Mouse (Mus musculus) bone marrow macrophage, adult 2 months (primary cell): ENCODE results near the gene Ngfr. TPM values are rescaled to one million over a fixed set of nuclear protein-coding genes. Genes with fewer than 3 reads are reported as not detected.

ENCODE experiments used
- H3K27ac ChIP-seq: 2 replicates; pipeline ENCODE4 v1.5.1; 2012; ENCODE audit warnings: low read depth, low read length; ENCODE audit not compliant: insufficient read depth
- H3K4me1 ChIP-seq: 2 replicates; pipeline ENCODE4 v1.6.1; 2012; ENCODE audit warnings: low read length; ENCODE audit not compliant: control insufficient read depth, insufficient read depth
- H3K4me3 ChIP-seq: 2 replicates; pipeline ENCODE4 v1.5.1; 2012; ENCODE audit warnings: mild to moderate bottlenecking, low read length, moderate library complexity; ENCODE audit not compliant: insufficient read depth
- CTCF ChIP-seq: IDR thresholded peaks from 2 replicates; pipeline ENCODE4 v1.5.1; 2012; ENCODE audit warnings: low read depth, mild to moderate bottlenecking, low read length, moderate library complexity
- POLR2A ChIP-seq: IDR thresholded peaks from 2 replicates; pipeline ENCODE4 v1.6.1; 2012; ENCODE audit warnings: mild to moderate bottlenecking, low read depth, low read length, borderline replicate concordance
- polyA plus RNA-seq: library from polyadenylated mRNA; stranded (reverse); fragments of >200 nt; gene quantifications from 2 replicates; pipeline ENCODE4 v1.2.4, GENCODE M21; 2012; ENCODE audit not compliant: missing spikeins, insufficient read depth, insufficient read length

The Ngfr gene
- polyA plus RNA-seq, 1 experiment, result not detected

GRCm38 (mm10) chr11:95569908-95570307 lies 17.6 kb downstream of the Ngfr start:
- Histone ChIP-seq H3K4me1 (no peaks in the 10 kb centered on the region), H3K4me3 (no peak overlapping the region), H3K27ac (no peak overlapping the region)
- TF ChIP-seq POLR2A (no peak), CTCF (no peak)

GRCm38 (mm10) chr11:95567936-95568715 lies 19.4 kb downstream of the Ngfr start:
- Histone ChIP-seq H3K4me3 (no peak overlapping the region), H3K27ac (no peak overlapping the region)
- TF ChIP-seq CTCF (no peak), POLR2A (no peak)

DNA sequence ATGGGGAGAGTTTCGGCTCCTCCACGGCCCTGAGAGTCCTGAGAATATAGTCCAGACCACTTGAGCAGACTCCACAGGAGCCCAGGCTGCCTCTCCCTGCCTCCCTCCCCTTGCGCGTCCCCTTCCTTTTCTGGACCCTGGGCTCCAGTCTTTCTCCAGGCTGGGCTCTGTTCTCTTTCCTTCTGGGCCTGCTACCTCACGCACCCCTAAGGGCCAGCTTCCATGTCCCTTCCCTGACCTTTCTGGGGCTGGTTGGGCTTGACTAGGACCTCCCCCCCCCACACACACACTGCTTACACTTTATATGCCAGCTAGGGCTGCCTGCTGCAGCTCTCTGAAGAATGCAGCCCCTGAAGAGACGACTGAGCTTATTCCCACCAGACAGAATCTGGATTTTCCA lies 20.2 kb downstream of the Ngfr start:
- TF ChIP-seq POLR2A (no peak), CTCF (no peak)
- no peak overlapping the region for H3K4me3 ChIP-seq
- H3K27ac ChIP-seq, result no peak overlapping the region
- no peaks in the 10 kb centered on the region for H3K4me1 ChIP-seq

More at GRCm38 (mm10) chr11:95567936-95568715, 19.4 kb downstream of the Ngfr start:
- H3K4me1 ChIP-seq, result no peaks in the 10 kb centered on the region

DNA sequence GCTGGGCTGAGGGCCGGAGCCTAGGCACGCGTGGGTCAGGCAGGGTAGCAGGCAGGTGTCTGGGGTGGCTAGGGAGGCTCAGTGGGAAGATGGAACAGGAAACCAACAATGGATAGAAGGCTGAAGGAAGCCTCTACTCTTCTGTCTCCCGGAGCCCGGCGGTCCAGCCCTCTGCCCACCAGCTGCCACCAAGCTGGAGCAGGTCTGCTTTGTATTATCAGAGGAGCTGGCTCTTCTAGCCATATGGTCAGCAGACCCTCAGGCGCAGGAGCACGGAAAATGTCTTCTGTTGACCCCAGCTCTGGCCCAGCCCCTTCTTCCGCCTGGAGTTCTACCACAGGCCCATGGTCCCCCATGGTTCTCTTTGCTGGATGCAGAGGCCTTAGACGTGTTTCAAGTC lies 22.2 kb downstream of the Ngfr start:
- Histone ChIP-seq H3K27ac (no peak overlapping the region), H3K4me1 (no peaks in the 10 kb centered on the region), H3K4me3 (no peak overlapping the region)
- TF ChIP-seq POLR2A (no peak), CTCF (no peak)

DNA sequence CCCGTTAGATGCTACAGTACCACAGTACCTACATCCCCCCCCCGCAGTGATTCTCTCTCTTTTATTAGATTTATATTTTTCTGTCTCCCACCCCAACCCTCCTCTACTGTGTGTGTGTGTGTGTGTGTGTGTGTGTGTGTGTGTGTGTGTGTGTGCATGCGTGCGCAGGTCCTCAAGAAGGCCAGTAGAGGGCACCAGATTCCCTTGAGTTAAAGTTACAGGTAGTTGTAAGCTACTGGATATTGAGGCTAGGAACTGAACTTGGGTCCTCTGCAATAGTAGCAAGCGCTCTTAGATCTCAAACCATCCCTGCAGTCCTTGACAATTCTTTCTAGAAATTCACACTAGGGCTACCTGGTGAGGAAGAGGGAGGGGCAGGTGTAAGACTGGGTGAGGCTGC lies 23.7 kb downstream of the Ngfr start:
- H3K4me1 ChIP-seq, result no peaks in the 10 kb centered on the region
- TF ChIP-seq POLR2A (no peak), CTCF (no peak)
- H3K27ac ChIP-seq, result no peak overlapping the region
- no peak overlapping the region for H3K4me3 ChIP-seq

DNA sequence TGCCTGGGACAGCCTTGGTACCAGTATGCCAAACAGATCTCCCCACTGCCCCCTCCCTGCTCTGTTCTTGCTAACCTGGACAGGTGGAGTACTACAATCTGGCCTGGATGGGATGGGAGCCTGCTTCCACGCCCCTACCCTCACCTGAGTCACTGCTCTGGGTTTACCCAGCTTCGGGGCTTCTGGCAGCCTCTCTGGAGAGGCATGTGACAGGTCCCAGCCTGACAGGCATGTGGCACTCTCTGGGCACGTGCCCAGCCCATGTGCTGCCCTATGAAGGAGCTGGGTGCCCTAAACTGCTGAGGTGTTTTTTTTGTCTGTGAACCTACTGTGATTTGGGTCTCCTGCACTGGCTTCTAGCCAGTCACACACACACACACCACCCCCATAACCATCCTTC lies 26.8 kb downstream of the Ngfr start:
- Histone ChIP-seq H3K27ac (no peak overlapping the region), H3K4me1 (no peaks in the 10 kb centered on the region)
- TF ChIP-seq CTCF (no peak), POLR2A (no peak)

DNA sequence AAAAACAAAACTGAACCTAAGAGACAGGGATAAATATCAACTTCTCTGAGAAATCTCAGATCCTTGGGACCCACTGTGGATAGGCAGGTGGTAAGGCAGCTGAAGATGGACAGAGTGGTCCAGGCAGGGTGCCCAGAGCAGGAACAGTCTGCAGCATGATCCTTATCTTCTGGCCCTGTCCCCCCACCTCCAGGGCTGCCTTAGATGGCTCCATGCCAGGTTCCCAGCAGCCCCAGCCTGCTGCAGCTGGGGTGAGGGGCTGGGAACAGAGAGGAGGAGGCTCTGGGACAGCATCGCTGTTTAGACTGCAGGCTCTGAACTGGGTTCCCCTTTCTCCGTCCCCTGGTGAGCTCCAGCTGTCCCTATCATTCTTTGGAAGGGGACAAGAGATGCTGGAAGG lies 27.8 kb downstream of the Ngfr start:
- H3K4me1 ChIP-seq, result no peaks in the 10 kb centered on the region
- TF ChIP-seq POLR2A (no peak), CTCF (no peak)
- H3K4me3 ChIP-seq, result no peak overlapping the region
- H3K27ac ChIP-seq, result no peak overlapping the region

More for the DNA sequence above, 26.8 kb downstream of the Ngfr start:
- H3K4me3 ChIP-seq, result no peak overlapping the region

- H3K4me1 ChIP-seq, result no peaks in the 10 kb centered on the region
- H3K27ac ChIP-seq, result no peak overlapping the region
- TF ChIP-seq POLR2A (no peak), CTCF (no peak)
- H3K4me3 ChIP-seq, result no peak overlapping the region
Observed at GRCm38 (mm10) chr11:95557719-95558118, 29.8 kb downstream of the Ngfr start.

GRCm38 (mm10) chr11:95557032-95557431 lies 30.5 kb downstream of the Ngfr start:
- no peak overlapping the region for H3K27ac ChIP-seq
- TF ChIP-seq CTCF (no peak), POLR2A (no peak)
- no peaks in the 10 kb centered on the region for H3K4me1 ChIP-seq
- H3K4me3 ChIP-seq, result no peak overlapping the region

DNA sequence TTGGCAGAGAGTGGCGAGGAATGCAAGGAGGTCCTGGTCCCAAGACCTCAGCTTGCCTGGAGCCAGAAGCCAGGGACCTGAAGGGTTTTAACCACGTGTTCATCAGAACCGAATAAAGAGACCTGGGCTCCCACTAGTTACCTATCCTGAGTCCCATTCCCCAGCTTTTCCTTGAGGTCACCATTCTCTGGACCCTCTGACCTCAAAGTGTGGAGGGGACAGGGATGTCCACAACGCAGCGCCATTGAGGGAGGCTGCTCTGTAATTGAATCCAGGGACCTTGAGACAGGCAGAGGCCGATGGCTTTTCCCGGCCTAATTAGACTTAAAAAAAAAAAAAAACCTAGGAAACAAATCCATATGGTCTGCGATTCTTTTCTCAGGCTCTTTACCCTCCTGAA lies 32.3 kb downstream of the Ngfr start:
- TF ChIP-seq POLR2A (no peak), CTCF (no peak)
- Histone ChIP-seq H3K4me3 (no peak overlapping the region), H3K4me1 (no peaks in the 10 kb centered on the region)

More for the DNA sequence above, 32.3 kb downstream of the Ngfr start:
- no peak overlapping the region for H3K27ac ChIP-seq
